Mouse (Mus musculus) erythroblast, embryonic 14.5 days (primary cell): ENCODE measurements around the gene Chst10.

Experiments used
- GATA1 ChIP-seq: IDR thresholded peaks from 2 replicates; pipeline ENCODE4 v1.6.1; 2012; ENCODE audit warnings: low read length, inconsistent platforms, mixed read lengths
- TAL1 ChIP-seq: IDR thresholded peaks from 3 replicates; pipeline ENCODE4 v1.6.1; 2012; ENCODE audit warnings: low read length, inconsistent platforms, mixed read lengths

DNA sequence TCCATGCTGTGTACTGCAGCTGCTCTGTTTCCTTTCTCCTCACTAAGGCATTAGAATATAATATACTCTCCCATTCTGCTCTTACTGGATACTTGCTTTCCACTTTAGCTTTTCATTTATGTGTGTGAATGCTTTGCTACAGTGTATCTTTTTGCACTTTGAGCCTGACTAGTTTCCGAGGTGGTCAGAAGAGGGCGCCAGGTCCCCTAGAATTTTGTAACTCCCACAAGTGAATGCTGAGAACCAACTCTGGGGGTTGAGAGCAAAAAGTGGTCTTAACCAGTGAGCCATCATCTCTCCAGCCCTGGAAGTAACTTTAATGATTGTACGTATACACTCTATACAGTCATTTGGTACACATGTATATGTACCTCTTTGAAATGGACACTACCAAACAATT, 63.1 kb downstream of the Chst10 start:
- TF ChIP-seq TAL1 (no peak), GATA1 (no peak)
